Mouse (Mus musculus) small intestine, adult 2 months (tissue): ENCODE data around the gene Spa17. TPM values are rescaled to one million over a fixed set of nuclear protein-coding genes. Genes with fewer than 3 reads are reported as not detected.
A peak's percentile ranks its signal among the peaks of the same experiment; 100 is the strongest.

ENCODE experiments used
- H3K27ac ChIP-seq: fragments of 200-500 bp; 2 replicates; pipeline ENCODE4 v1.5.1; 2012; ENCODE audit warnings: low read depth, low read length, control low read depth, inconsistent platforms; ENCODE audit not compliant: insufficient read depth
- H3K27me3 ChIP-seq: fragments of 200-500 bp; 2 replicates; pipeline ENCODE4 v1.6.1; 2012; ENCODE audit warnings: mild to moderate bottlenecking, moderate library complexity, low read length, inconsistent platforms; ENCODE audit not compliant: control insufficient read depth, insufficient read depth
- H3K36me3 ChIP-seq: fragments of 200-500 bp; 2 replicates; pipeline ENCODE4 v1.6.1; 2012; ENCODE audit warnings: mild to moderate bottlenecking, low read length, control low read depth, inconsistent platforms; ENCODE audit not compliant: control insufficient read depth, insufficient read depth
- H3K4me1 ChIP-seq: fragments of 200-500 bp; 2 replicates; pipeline ENCODE4 v1.6.1; 2012; ENCODE audit warnings: low read length, inconsistent platforms, mixed read lengths; ENCODE audit not compliant: control insufficient read depth, insufficient read depth, insufficient read length
- H3K4me3 ChIP-seq: fragments of 200-500 bp; 2 replicates; pipeline ENCODE4 v1.5.1; 2012; ENCODE audit warnings: low read depth, mild to moderate bottlenecking, control low read depth, inconsistent platforms, low read length, moderate library complexity
- CTCF ChIP-seq: fragments of 200-500 bp; IDR thresholded peaks from 2 replicates; pipeline ENCODE4 v1.5.1; 2012; ENCODE audit warnings: low read depth, mild to moderate bottlenecking, control low read depth, inconsistent platforms, low read length, moderate library complexity, mixed read lengths; ENCODE audit not compliant: insufficient replicate concordance, insufficient read length; ENCODE audit errors: extremely low read depth
- POLR2A ChIP-seq: fragments of 200-500 bp; IDR thresholded peaks from 2 replicates; pipeline ENCODE4 v1.6.1; 2012; ENCODE audit warnings: low read depth, mild to moderate bottlenecking, control low read depth, inconsistent platforms, low read length, moderate library complexity
- WGBS: fragments of 180-500 bp; shearing (Covaris S2); methylation state at CpG from one replicate; pipeline ENCODE4 v1.1.7; 2018; 5-methylcytosine and 5-hydroxymethylcytosine counted together
- polyA plus RNA-seq: library from polyadenylated mRNA; depleted of rRNA; stranded (reverse); fragments of >200 nt; gene quantifications from 2 replicates; pipeline ENCODE4 v1.2.3, GENCODE M21; 2012

Gene Spa17
- polyA plus RNA-seq, 1 experiment = 0.42 TPM

GRCm38 (mm10) chr9:37621290-37621689 is 7.8 kb upstream of the Spa17 start:
- 89% methylated on average over 6 of the region's 6 CpGs for WGBS
- TF ChIP-seq CTCF (no peak), POLR2A (no peak)
- no peak overlapping the region for H3K27ac ChIP-seq

DNA sequence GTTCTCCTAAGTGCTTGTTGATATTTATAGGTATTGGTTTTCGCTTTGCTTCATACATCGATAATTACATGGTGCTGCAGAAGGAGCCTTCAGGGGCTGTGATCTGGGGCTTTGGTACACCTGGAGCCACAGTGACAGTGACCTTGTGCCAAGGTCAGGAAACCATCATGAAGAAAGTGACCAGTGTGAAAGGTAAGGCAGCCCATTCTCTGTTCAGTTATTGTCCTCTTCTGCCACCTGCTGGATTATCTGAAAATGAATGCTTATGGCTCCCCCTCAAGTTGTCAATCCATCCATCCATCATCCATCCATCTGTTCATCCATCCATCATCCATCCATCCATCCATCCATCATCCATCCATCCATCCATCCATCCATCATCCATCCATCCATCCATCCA is 3.2 kb upstream of the Spa17 start:
- Histone ChIP-seq H3K36me3 (0 out of 2 replicates have a peak, but pooled peaks cover 1% of the 10 kb centered on the region), H3K27me3 (no peaks in the 10 kb centered on the region), H3K4me3 (no peak overlapping the region), H3K27ac (no peak overlapping the region), H3K4me1 (no peaks in the 10 kb centered on the region)
- 58% methylated on average over 2 of the region's 2 CpGs for WGBS
- TF ChIP-seq CTCF (peak; percentile 41; the same call in 1 of the 2 replicates), POLR2A (no peak)

More at GRCm38 (mm10) chr9:37621290-37621689, 7.8 kb upstream of the Spa17 start:
- Histone ChIP-seq H3K4me3 (no peak overlapping the region), H3K36me3 (peaks cover 14% of the 10 kb centered on the region), H3K4me1 (no peaks in the 10 kb centered on the region), H3K27me3 (no peaks in the 10 kb centered on the region)

DNA sequence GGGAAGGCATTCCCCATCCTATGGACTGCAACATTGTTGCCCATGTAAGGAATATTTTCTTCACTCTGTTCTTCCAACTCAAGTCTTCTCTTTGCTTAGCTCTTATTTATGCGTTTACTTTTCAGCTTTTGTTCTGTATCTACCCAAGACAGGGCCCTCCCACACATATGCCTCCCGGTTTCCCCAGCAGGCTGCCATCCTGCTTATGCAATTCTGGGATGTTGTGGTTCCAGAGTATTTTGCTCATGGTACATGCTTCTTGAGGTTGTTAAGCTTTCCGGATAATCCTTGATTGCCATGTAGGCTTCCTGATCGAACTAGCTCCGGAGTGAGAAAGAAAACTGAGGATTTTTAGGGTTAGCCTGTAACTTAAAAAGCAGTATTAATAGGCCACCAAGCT is 1.7 kb upstream of the Spa17 start:
- no peak overlapping the region for H3K27ac ChIP-seq
- no peaks in the 10 kb centered on the region for H3K4me1 ChIP-seq
- H3K27me3 ChIP-seq = no peaks in the 10 kb centered on the region
- H3K36me3 ChIP-seq = 0 out of 2 replicates have a peak, but pooled peaks cover 1% of the 10 kb centered on the region
- WGBS = 87% methylated on average over 5 of the region's 5 CpGs
- no peak for TF ChIP-seq CTCF
- no peak for TF ChIP-seq POLR2A
- H3K4me3 ChIP-seq = no peak overlapping the region

- 0 out of 2 replicates have a peak, but pooled peaks cover 1% of the 10 kb centered on the region for H3K36me3 ChIP-seq
- H3K27me3 ChIP-seq = no peaks in the 10 kb centered on the region
- H3K4me1 ChIP-seq = no peaks in the 10 kb centered on the region
- H3K4me3 ChIP-seq = peak overlapping the region; percentile 83; the same call in 1 of the 2 replicates
- TF ChIP-seq CTCF (no peak), POLR2A (no peak)
- peak overlapping the region; percentile 69 for H3K27ac ChIP-seq
Observed at GRCm38 (mm10) chr9:37614316-37614715, 794 bp upstream of the Spa17 start.

GRCm38 (mm10) chr9:37613911-37614280 is 374 bp upstream of the Spa17 start:
- H3K27ac ChIP-seq = peak overlapping the region; percentile 69
- no peaks in the 10 kb centered on the region for H3K27me3 ChIP-seq
- TF ChIP-seq CTCF (no peak), POLR2A (no peak)
- H3K36me3 ChIP-seq = 0 out of 2 replicates have a peak, but pooled peaks cover 1% of the 10 kb centered on the region
- peak overlapping the region; percentile 83 for H3K4me3 ChIP-seq
- WGBS = 12% methylated on average over 6 of the region's 6 CpGs
- H3K4me1 ChIP-seq = no peaks in the 10 kb centered on the region

GRCm38 (mm10) chr9:37609558-37609957 is 4.0 kb downstream of the Spa17 start:
- Histone ChIP-seq H3K4me3 (no peak overlapping the region), H3K27me3 (no peaks in the 10 kb centered on the region), H3K27ac (no peak overlapping the region), H3K4me1 (no peaks in the 10 kb centered on the region), H3K36me3 (no peaks in the 10 kb centered on the region)
- TF ChIP-seq CTCF = no peak
- TF ChIP-seq POLR2A = no peak
- 52% methylated on average over 4 of the region's 4 CpGs for WGBS

GRCm38 (mm10) chr9:37605089-37605488 is 8.4 kb downstream of the Spa17 start:
- H3K27me3 ChIP-seq = no peaks in the 10 kb centered on the region; the same call in 1 of the 2 replicates
- H3K4me3 ChIP-seq = no peak overlapping the region
- no peaks in the 10 kb centered on the region for H3K4me1 ChIP-seq
- H3K27ac ChIP-seq = no peak overlapping the region
- no peak for TF ChIP-seq CTCF
- no peak for TF ChIP-seq POLR2A
- H3K36me3 ChIP-seq = no peaks in the 10 kb centered on the region
- 85% methylated on average over 3 of the region's 3 CpGs for WGBS

DNA sequence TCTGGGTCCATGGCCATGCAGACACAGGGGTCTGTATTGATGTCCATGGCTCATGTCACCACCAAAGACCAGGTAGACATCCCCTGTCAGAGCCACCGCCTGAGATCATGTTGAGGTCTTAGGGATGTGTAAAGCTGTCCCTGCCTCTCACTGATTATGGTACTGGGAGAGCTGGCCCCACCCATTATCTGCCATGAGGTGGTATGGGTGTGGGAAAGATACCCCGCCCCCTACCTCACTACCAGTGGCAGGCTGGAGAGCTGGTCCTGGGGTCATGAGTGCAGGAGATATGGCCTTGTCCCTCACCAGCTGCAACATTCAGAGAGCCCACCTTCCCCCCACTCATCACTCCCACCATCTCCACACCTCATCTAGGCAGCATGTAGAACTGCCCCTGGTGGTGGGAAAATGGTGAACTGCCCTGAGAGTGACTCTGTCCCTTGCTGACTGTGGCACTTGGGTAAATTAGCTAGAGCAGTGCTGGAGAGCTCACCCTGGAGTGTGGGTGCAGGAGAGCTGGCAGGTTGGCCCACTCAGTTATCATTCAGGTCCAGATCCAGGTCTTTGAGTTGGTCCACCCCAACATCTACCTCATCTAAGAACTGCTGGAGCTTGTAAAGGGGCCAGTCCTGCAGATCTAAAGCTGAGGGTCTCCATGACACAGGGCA is 12.8 kb downstream of the Spa17 start:
- no peaks in the 10 kb centered on the region; the same call in 1 of the 2 replicates for H3K27me3 ChIP-seq
- H3K4me3 ChIP-seq = no peak overlapping the region
- no peaks in the 10 kb centered on the region for H3K4me1 ChIP-seq
- H3K36me3 ChIP-seq = no peaks in the 10 kb centered on the region
- no peak for TF ChIP-seq POLR2A
- no peak for TF ChIP-seq CTCF
- H3K27ac ChIP-seq = no peak overlapping the region
- 86% methylated on average over 2 of the region's 2 CpGs for WGBS
